Mouse (Mus musculus) adrenal gland, postnatal 10 days (tissue): ENCODE data around the gene Fos. TPM values are rescaled to one million over a fixed set of nuclear protein-coding genes. Genes with fewer than 3 reads are reported as not detected.
A peak's percentile ranks its signal among the peaks of the same experiment; 100 is the strongest.

ENCODE experiments used
- DNase-seq: peaks from one replicate; pipeline ENCODE4 v3.0.0; 2021; ENCODE audit warnings: mixed read lengths
- long read RNA-seq, 2 experiments: library from polyadenylated mRNA; stranded (forward); transcript quantifications; one replicate each; pipeline ENCODE4 v2.0.0; 2021
- total RNA-seq, 2 experiments: library from RNA; stranded (reverse); gene quantifications; 2 replicates each; pipeline ENCODE4 v1.2.3; 2021

The Fos gene
- total RNA-seq, result 10 to 100 TPM in 1 of 2 experiments, 1 to 10 TPM in 1; 5.8 to 25.4 TPM
- long read RNA-seq, experiment 1, transcript Fos-201 (4 exons, 2,108 nt), result major isoform, 27 of 38 reads
- long read RNA-seq, experiment 1, partial matches to known transcripts, result 8 of 38 reads
- long read RNA-seq, experiment 1, other reads (novel, unspliced or antisense), result 0 of 38 reads
- long read RNA-seq, experiment 2, transcript Fos-201 (4 exons, 2,108 nt), result major isoform, 5 of 6 reads
- long read RNA-seq, experiment 2, partial matches to known transcripts, result 0 of 6 reads
- long read RNA-seq, experiment 2, other reads (novel, unspliced or antisense), result 1 of 6 reads

DNA sequence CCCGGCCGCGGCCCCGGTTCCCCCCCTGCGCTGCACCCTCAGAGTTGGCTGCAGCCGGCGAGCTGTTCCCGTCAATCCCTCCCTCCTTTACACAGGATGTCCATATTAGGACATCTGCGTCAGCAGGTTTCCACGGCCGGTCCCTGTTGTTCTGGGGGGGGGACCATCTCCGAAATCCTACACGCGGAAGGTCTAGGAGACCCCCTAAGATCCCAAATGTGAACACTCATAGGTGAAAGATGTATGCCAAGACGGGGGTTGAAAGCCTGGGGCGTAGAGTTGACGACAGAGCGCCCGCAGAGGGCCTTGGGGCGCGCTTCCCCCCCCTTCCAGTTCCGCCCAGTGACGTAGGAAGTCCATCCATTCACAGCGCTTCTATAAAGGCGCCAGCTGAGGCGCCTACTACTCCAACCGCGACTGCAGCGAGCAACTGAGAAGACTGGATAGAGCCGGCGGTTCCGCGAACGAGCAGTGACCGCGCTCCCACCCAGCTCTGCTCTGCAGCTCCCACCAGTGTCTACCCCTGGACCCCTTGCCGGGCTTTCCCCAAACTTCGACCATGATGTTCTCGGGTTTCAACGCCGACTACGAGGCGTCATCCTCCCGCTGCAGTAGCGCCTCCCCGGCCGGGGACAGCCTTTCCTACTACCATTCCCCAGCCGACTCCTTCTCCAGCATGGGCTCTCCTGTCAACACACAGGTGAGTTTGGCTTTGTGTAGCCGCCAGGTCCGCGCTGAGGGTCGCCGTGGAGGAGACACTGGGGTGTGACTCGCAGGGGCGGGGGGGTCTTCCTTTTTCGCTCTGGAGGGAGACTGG, at the start of gene Fos:
Fos (plus strand) TSS at position 410 of the 817 bp plus-strand sequence.
- DNase-seq, result peak; percentile 93

DNA sequence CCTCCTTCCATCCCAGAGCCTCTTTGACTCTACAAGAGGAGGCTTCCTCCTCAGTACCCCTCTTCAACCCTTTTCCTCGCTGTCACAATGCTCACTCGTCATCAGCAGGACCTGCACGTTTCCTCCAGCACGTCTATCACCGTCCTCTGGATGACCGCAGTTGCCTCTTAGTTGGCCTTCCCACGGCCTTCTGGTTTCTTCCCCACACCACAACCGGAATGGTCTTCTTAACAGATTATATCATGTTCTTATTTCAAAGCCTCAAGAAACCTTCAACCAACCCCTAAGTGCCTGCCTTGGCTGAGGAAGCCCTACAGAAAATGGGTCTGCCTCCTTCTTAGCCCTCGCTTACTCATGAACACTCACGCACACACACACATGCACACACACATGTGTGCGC, 48.0 kb upstream of the Fos start:
- no peak for DNase-seq

DNA sequence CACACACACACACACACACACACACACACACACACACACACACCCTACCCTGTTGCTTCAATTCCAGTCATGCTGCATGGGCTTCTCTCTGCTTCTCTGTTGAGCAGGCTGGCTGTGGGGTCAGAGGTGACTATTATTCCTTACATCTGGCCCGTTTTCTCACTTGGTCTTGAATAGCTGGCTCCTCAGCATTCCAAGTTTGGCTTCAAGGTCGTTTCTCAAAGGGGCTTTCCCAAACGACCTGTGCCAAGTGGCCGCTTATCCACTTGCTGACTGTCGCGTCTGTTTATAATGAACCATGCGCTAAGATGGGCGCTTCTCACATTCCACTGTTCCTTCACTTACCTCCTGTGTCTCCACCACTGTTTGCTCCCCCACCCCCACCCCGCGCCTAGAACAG, 47.6 kb upstream of the Fos start:
- DNase-seq, result no peak

GRCm38 (mm10) chr12:85427802-85428201, 45.9 kb upstream of the Fos start:
- no peak for DNase-seq

- no peak for DNase-seq
Measured at GRCm38 (mm10) chr12:85429999-85430398, 43.7 kb upstream of the Fos start.

- no peak for DNase-seq
Measured at GRCm38 (mm10) chr12:85430434-85430833, 43.3 kb upstream of the Fos start.

GRCm38 (mm10) chr12:85433850-85434249, 39.8 kb upstream of the Fos start:
- no peak for DNase-seq

GRCm38 (mm10) chr12:85434526-85434925, 39.2 kb upstream of the Fos start:
- DNase-seq, result no peak

DNA sequence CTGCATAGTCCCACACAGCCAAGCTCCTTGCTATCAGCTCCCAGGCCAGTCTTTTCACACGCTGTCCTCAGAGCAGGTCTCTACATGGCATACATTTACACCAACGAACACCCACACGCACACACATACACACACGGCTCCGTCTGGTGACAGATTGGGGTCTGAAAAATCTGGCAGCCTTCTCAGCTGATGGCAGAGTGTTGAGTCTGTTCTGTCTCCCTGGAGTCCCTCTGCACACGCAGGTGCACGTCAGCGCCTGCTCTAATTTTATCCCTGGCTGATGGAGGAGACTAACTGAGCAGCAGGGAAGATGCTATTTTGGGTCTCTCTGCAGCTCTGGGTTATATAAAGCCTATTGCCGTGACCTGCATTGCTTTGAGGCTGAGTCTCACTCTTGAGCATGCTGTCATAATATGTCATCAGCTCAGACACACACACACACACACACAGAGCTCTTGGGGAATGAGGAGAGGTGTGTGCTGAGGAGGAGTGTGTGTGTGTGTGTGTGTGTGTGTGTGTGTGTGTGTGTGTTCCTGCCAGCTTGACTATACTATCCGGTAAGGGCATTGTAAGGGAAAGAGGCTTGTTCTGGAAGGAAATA, 37.6 kb upstream of the Fos start:
- peak; percentile 30 for DNase-seq

GRCm38 (mm10) chr12:85437172-85437876, 36.4 kb upstream of the Fos start:
- DNase-seq, result peak; percentile 69

- no peak for DNase-seq
Measured at GRCm38 (mm10) chr12:85443456-85443855, 30.2 kb upstream of the Fos start.

- DNase-seq, result no peak
Measured at GRCm38 (mm10) chr12:85444646-85445045, 29.0 kb upstream of the Fos start.

GRCm38 (mm10) chr12:85447009-85447408, 26.7 kb upstream of the Fos start:
- DNase-seq, result no peak

DNA sequence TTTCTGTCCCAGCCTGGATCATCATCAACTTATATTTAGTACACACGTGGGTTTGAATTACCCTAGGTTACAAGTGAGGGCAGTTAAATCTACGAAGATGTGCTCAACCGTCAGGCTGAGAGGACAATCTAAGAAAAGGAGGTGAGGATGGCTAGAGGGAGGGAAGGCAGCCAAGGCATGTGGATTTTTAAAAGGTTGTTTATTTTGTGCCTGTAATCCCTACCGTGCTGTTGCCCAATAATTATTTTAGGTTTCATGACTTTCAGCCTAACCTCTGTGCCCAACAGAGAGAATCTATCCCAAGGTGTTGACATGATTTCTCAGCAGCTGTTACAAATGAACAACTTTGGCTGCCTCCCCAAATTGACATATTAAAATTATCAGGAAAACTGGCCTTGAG, 26.2 kb upstream of the Fos start:
- DNase-seq, result no peak

GRCm38 (mm10) chr12:85449478-85449877, 24.2 kb upstream of the Fos start:
- no peak for DNase-seq

DNA sequence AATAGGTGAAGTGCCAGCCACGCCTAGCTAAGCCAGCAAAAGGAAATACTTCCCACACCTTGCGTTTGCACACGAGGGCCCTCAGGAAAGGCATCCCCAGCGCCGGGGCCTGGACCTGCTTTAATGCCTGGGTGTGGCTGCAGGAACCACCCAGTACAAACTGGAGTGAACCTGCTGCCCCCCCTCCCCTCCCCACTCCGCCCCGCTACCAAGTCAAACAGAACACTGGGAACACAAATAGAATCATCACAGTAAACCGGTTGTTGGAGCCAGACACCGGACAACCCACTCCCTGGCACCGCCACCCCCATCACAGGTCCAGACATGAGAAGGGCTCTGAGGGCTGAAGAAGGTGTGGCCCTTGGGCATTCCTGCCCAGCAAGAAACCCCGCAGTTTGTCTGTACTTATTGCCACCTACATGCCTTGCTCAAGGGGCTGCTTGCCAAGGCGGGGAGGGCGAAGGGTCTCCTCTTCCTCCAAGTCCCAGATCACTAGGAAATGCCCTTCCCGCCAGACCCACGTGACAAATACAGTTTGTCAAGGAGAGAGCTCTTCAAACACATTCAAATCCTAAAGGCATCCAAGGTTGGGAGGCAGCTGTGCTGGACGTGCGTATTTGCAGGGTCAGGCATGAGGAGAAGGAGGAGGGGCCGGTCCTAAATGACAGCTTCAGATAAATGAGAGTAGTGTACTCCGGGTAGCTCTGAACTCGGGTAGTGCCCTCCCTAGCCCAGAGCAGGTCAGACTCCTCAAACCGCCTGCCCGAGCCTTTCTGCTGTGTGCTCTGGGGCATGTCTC, 21.8 kb upstream of the Fos start:
- peak; percentile 60 for DNase-seq

- DNase-seq, result peak; percentile 97
Measured at GRCm38 (mm10) chr12:85455065-85456058, 18.3 kb upstream of the Fos start.

- DNase-seq, result no peak
Measured at GRCm38 (mm10) chr12:85456276-85456675, 17.4 kb upstream of the Fos start.

DNA sequence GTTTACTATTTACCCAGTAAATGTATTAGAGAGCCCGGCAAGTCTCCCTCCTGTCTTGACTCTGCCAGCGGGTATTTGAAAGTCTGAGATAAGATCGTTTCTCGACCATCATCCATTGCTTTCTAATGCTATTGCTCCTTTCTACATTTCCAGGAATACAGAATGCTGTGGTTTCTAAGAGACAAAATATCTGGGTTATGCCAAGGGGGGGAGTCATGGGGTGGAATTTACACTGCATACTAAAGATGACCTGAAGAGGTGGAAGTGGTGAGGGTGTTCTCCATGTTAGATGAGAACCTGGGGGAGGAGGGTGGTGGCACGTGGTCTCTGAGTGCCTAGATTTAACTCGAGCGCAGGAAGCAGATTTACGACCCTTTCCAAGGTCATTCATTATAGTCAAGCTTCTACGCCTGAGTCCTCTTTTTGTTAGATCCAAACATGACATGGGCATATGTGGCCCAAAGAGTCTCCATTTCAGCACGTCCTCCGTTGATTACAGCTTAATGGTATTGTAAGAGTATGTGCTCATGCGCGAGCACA, 16.7 kb upstream of the Fos start:
- no peak for DNase-seq

DNA sequence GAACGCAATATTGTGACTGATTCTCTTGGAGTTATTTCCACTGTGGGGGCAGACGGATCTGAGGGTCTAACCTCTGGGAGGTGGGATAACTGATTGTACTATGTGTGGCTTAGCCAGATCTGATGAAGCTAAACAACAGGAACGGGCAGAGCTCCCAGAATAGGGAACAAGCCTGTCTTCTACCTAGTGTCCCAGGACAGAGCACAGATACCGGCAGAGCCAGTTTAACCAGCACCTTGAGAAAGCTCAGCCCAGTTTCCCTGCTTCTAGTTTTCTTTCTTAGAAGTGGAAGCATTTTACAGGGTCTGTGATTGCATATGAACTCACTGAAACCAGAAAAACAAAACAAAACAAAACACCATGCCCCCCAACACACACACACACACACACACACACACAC, 13.9 kb upstream of the Fos start:
- DNase-seq, result no peak
